Mouse (Mus musculus) CH12.LX (cell line): ENCODE data around the gene Slc4a4. TPM values are rescaled to one million over a fixed set of nuclear protein-coding genes. Genes with fewer than 3 reads are reported as not detected.

Experiments used
- DNase-seq: peaks from one replicate; pipeline ENCODE4 v3.0.0-alpha.2; 2013; ENCODE audit errors: extremely low read depth
- H3K27ac ChIP-seq: 2 replicates; pipeline ENCODE4 v1.5.1; 2012; ENCODE audit warnings: low read depth, mild to moderate bottlenecking, control low read depth, moderate library complexity; ENCODE audit not compliant: insufficient read depth
- H3K27me3 ChIP-seq: replicated peaks from 2 replicates; pipeline ENCODE3; 2012; ENCODE audit warnings: inconsistent platforms
- H3K36me3 ChIP-seq, 2 experiments: replicated peaks in 1 of 2; 2 replicates each; pipeline versions ENCODE3 to v1.6.1; 2012; ENCODE audit warnings: inconsistent platforms in 1 of 2, low read length in 1 of 2, mild to moderate bottlenecking in 1 of 2, mixed read lengths in 1 of 2, moderate library complexity in 1 of 2; ENCODE audit not compliant: control insufficient read depth in 1 of 2, insufficient read depth in 1 of 2
- H3K4me1 ChIP-seq, 2 experiments: 2 replicates each; pipeline ENCODE4 v1.6.1; 2012; ENCODE audit warnings: inconsistent platforms in 1 of 2, moderate library complexity in 1 of 2; ENCODE audit not compliant: insufficient read depth in 2 of 2, control insufficient read depth in 1 of 2
- H3K4me2 ChIP-seq: 2 replicates; pipeline ENCODE4 v1.6.1; 2012; ENCODE audit warnings: low read depth, mild to moderate bottlenecking, control low read depth; ENCODE audit not compliant: poor library complexity, insufficient read depth, severe bottlenecking
- H3K4me3 ChIP-seq, 3 experiments: fragments of 150-350 bp in 1 of 3; sonication (generic) in 1 of 3; replicated peaks in 1 of 3; 2 replicates each; pipeline versions ENCODE3 to v1.5.1; 2011 to 2012; ENCODE audit warnings: low read depth in 2 of 3, low read length in 2 of 3, mild to moderate bottlenecking in 2 of 3, moderate library complexity in 2 of 3, control low read depth in 1 of 3, improper control_type of control experiment in 1 of 3, inconsistent platforms in 1 of 3, mixed read lengths in 1 of 3; ENCODE audit not compliant: poor library complexity in 1 of 3
- H3K79me2 ChIP-seq: replicated peaks from 2 replicates; pipeline ENCODE4 v1.6.1; 2012; ENCODE audit warnings: mild to moderate bottlenecking, moderate library complexity; ENCODE audit not compliant: control insufficient read depth, poor library complexity, insufficient read depth, severe bottlenecking; ENCODE audit errors: extremely low read depth
- H3K9ac ChIP-seq: 2 replicates; pipeline ENCODE4 v1.6.1; 2012; ENCODE audit warnings: low read depth, mild to moderate bottlenecking, control low read depth, moderate library complexity; ENCODE audit not compliant: insufficient read depth
- H3K9me3 ChIP-seq: replicated peaks from 2 replicates; pipeline ENCODE3; 2012; ENCODE audit warnings: low read length, inconsistent platforms, mixed read lengths
- CHD1 ChIP-seq: IDR thresholded peaks from 2 replicates; pipeline ENCODE4 v1.6.1; 2012; ENCODE audit warnings: low read depth, low read length, improper control_type of control experiment, inconsistent platforms
- CHD2 ChIP-seq: IDR thresholded peaks from 2 replicates; pipeline ENCODE4 v1.6.1; 2011; ENCODE audit warnings: low read length, improper control_type of control experiment
- ELF1 ChIP-seq: IDR thresholded peaks from 2 replicates; pipeline ENCODE4 v1.6.1; 2014; ENCODE audit warnings: low read depth, mild to moderate bottlenecking, inconsistent platforms, low read length, improper control_type of control experiment
- EP300 ChIP-seq: IDR thresholded peaks from 2 replicates; pipeline ENCODE4 v1.6.1; 2011; ENCODE audit warnings: low read length, improper control_type of control experiment
- GABPA ChIP-seq: IDR thresholded peaks from 2 replicates; pipeline ENCODE4 v1.6.1; 2012; ENCODE audit warnings: low read depth, low read length, improper control_type of control experiment, inconsistent platforms; ENCODE audit not compliant: insufficient replicate concordance
- IRF4 ChIP-seq: IDR thresholded peaks from 2 replicates; pipeline ENCODE4 v1.6.1; 2014; ENCODE audit warnings: low read depth, mild to moderate bottlenecking, inconsistent platforms, low read length, improper control_type of control experiment
- JUN ChIP-seq: IDR thresholded peaks from 2 replicates; pipeline ENCODE4 v1.6.1; 2011; ENCODE audit warnings: low read depth, mild to moderate bottlenecking, low read length, improper control_type of control experiment, moderate library complexity; ENCODE audit not compliant: insufficient read depth
- JUND ChIP-seq: conservative IDR thresholded peaks from 2 replicates; pipeline ENCODE4 v1.6.1; 2011; ENCODE audit warnings: low read depth, low read length, improper control_type of control experiment
- KAT2A ChIP-seq: IDR thresholded peaks from 2 replicates; pipeline ENCODE4 v1.6.1; 2012; ENCODE audit warnings: low read length, improper control_type of control experiment, inconsistent platforms; ENCODE audit not compliant: insufficient replicate concordance
- MEF2A ChIP-seq: IDR thresholded peaks from 2 replicates; pipeline ENCODE4 v1.6.1; 2014; ENCODE audit warnings: low read depth, mild to moderate bottlenecking, inconsistent platforms, low read length, improper control_type of control experiment, borderline replicate concordance
- MYC ChIP-seq: IDR thresholded peaks from 2 replicates; pipeline ENCODE4 v1.6.1; 2011; ENCODE audit warnings: low read depth, mild to moderate bottlenecking, improper control_type of control experiment, low read length
- POLR2A ChIP-seq: IDR thresholded peaks from 2 replicates; pipeline ENCODE4 v1.6.1; 2011; ENCODE audit warnings: low read depth, mild to moderate bottlenecking, improper control_type of control experiment, low read length
- POLR2AphosphoS2 ChIP-seq: IDR thresholded peaks from 2 replicates; pipeline ENCODE4 v1.6.1; 2011; ENCODE audit warnings: low read depth, low read length, improper control_type of control experiment
- SMC3 ChIP-seq: IDR thresholded peaks from 2 replicates; pipeline ENCODE4 v1.6.1; 2011; ENCODE audit warnings: low read depth, low read length, improper control_type of control experiment
- UBTF ChIP-seq: IDR thresholded peaks from 2 replicates; pipeline ENCODE4 v1.6.1; 2012; ENCODE audit warnings: low read depth, mild to moderate bottlenecking, inconsistent platforms, low read length, improper control_type of control experiment, moderate library complexity
- USF1 ChIP-seq: IDR thresholded peaks from 2 replicates; pipeline ENCODE4 v1.6.1; 2014; ENCODE audit warnings: low read depth, mild to moderate bottlenecking, inconsistent platforms, low read length, improper control_type of control experiment
- USF2 ChIP-seq: conservative IDR thresholded peaks from 2 replicates; pipeline ENCODE4 v1.6.1; 2011; ENCODE audit warnings: low read depth, low read length, improper control_type of control experiment
- ZC3H11A ChIP-seq: IDR thresholded peaks from 2 replicates; pipeline ENCODE4 v1.6.1; 2012; ENCODE audit warnings: low read depth, mild to moderate bottlenecking, inconsistent platforms, low read length, improper control_type of control experiment
- ZKSCAN1 ChIP-seq: IDR thresholded peaks from 2 replicates; pipeline ENCODE4 v1.6.1; 2012; ENCODE audit warnings: low read depth, inconsistent platforms, low read length, improper control_type of control experiment, borderline replicate concordance
- ZMIZ1 ChIP-seq: IDR thresholded peaks from 2 replicates; pipeline ENCODE4 v1.6.1; 2012; ENCODE audit warnings: low read depth, mild to moderate bottlenecking, inconsistent platforms, low read length, improper control_type of control experiment
- dilution Hi-C: fragments of 300-500 bp; cut with MboI; formaldehyde crosslinking; loops from 2 replicates; pipeline ENCODE4 v1.14.3; 2020; ENCODE audit warnings: low sequenced_read_pairs; ENCODE audit not compliant: extremely low pct_unique_long_range_greater_than_20kb, extremely low pct_ligation_motif_present
- in situ Hi-C: fragments of 300-500 bp; cut with MboI; formaldehyde crosslinking; loops from 3 replicates; pipeline ENCODE4 v1.14.3; 2019; ENCODE audit warnings: low sequenced_read_pairs, low pct_ligation_motif_present, low pct_unique_long_range_greater_than_20kb, mixed read lengths
- polyA plus RNA-seq: library from polyadenylated mRNA; unstranded; fragments of >175 nt; gene quantifications from 2 replicates; pipeline ENCODE4 v1.2.1, GENCODE M21; 2012; ENCODE audit warnings: low read depth; ENCODE audit not compliant: insufficient read length
- total RNA-seq, 2 experiments: library from RNA; depleted of rRNA; stranded (reverse); fragments of 300-350 nt in 1 of 2; fragments of >200 nt in 1 of 2; gene quantifications; 2 replicates each; pipeline ENCODE4 v1.2.3; 2012 to 2014

Slc4a4 gene
- total and polyA plus RNA-seq, 3 experiments, result not detected

GRCm38 (mm10) chr5:89211057-89211456 is 324.4 kb downstream of the Slc4a4 start:
- in situ Hi-C loops (no loop called here), dilution Hi-C loops (no loop called here)
- Histone ChIP-seq H3K36me3 (no peaks in the 10 kb centered on the region), H3K4me2 (no peak overlapping the region), H3K27ac (no peak overlapping the region), H3K4me3 (no peak overlapping the region), H3K4me1 (no peaks in the 10 kb centered on the region), H3K79me2 (no peaks in the 10 kb centered on the region), H3K9ac (no peak overlapping the region), H3K27me3 (no peaks in the 10 kb centered on the region), H3K9me3 (no peaks in the 10 kb centered on the region)
- no peak for DNase-seq
- TF ChIP-seq USF1 (no peak), ZMIZ1 (no peak), MEF2A (no peak), ELF1 (no peak), SMC3 (no peak), GABPA (no peak), POLR2A (no peak), USF2 (no peak), EP300 (no peak), MYC (no peak), ZC3H11A (no peak), CHD1 (no peak), IRF4 (no peak), ZKSCAN1 (no peak), JUN (no peak)

- H3K9ac ChIP-seq, result no peak overlapping the region
- TF ChIP-seq SMC3, result no peak
- no peak for TF ChIP-seq USF1
- no peak for TF ChIP-seq JUND
- no peak for TF ChIP-seq CHD1
- TF ChIP-seq EP300, result no peak
- TF ChIP-seq KAT2A, result no peak
- TF ChIP-seq ZKSCAN1, result no peak
- TF ChIP-seq MEF2A, result no peak
- TF ChIP-seq USF2, result no peak
- no peak for TF ChIP-seq POLR2AphosphoS2
- no peak for TF ChIP-seq UBTF
- TF ChIP-seq CHD2, result no peak
- TF ChIP-seq, all 38 proteins: peak for 0
- Histone ChIP-seq H3K79me2 (no peaks in the 10 kb centered on the region), H3K4me1 (no peaks in the 10 kb centered on the region), H3K27ac (no peak overlapping the region), H3K27me3 (no peaks in the 10 kb centered on the region), H3K4me3 (no peak overlapping the region), H3K4me2 (no peak overlapping the region), H3K9me3 (no peaks in the 10 kb centered on the region), H3K36me3 (no peaks in the 10 kb centered on the region)
- dilution Hi-C loops (no loop called here), in situ Hi-C loops (no loop called here)
- no peak for DNase-seq
Observed at GRCm38 (mm10) chr5:89218222-89218621, 331.6 kb downstream of the Slc4a4 start.
